Mouse (Mus musculus) thymus, adult 2 months (tissue): ENCODE data around the gene Casp8ap2.

ENCODE experiments used
- CTCF ChIP-seq: fragments of 200-500 bp; IDR thresholded peaks from 2 replicates; pipeline ENCODE4 v1.5.1; 2012; ENCODE audit warnings: mild to moderate bottlenecking, control low read depth, low read length, moderate library complexity, borderline replicate concordance; ENCODE audit not compliant: control insufficient read depth, poor library complexity, insufficient read depth; ENCODE audit errors: extremely low read depth
- POLR2A ChIP-seq: fragments of 200-500 bp; IDR thresholded peaks from 2 replicates; pipeline ENCODE4 v1.6.1; 2012; ENCODE audit warnings: mild to moderate bottlenecking, low read length, control low read depth, moderate library complexity; ENCODE audit not compliant: control insufficient read depth, poor library complexity, insufficient read depth; ENCODE audit errors: extremely low read depth

GRCm38 (mm10) chr4:32579850-32580249 is 35.4 kb upstream of the Casp8ap2 start:
- TF ChIP-seq CTCF: no peak
- no peak for TF ChIP-seq POLR2A
